Mouse (Mus musculus): ENCODE data around the gene Pramef6. TPM values are rescaled to one million over a fixed set of nuclear protein-coding genes. Genes with fewer than 3 reads are reported as not detected.
"Not testable (repeated sequence)": the region's sequence is repeated elsewhere in the genome, so short reads cannot be mapped to it uniquely, and the experiment has no call there.

The Pramef6 gene
- not detected in 2 replicates for total RNA-seq (2021)
- long read RNA-seq = 0 reads

DNA sequence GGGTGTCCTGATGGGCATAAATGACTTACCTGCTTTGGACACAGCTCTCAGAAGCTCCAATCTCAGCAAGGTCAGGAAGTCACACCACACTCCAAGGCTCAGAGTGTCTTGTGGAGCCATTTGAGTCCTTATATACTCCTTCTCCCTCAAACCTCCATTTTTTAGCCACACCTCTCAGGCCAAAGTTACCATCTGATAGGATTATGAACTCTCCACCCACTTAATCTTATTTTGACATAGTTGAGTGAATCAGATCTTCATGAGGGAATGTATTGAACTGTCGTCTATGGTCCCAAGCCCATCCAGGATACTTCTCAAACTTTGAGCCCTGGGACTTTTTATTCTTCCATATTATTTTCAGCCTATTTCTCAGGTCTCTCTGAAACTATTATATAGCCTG, at the start of gene Pramef6:
TSS of gene Pramef6 (minus strand) at position 101 of the 400 bp plus-strand sequence.
- not testable (repeated sequence) for DNase-seq

DNA sequence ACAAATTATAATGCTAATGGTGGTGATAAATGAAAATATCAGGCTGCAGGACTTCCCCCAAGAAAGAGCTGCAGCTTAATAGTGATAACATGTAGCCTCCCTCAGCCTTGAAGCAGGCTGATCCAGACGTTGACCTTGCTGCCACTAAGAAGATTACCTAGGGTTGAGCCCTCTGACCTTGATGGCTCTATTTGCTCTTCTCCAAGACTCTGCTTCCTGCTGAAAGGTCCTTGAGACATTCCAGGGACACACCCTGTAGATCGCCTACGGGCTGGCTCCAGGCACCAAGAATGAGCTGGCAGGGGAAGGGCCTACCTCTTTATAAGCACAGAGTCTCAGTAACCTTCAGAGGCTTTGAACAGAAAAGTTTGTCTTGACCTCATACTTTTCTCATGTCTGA, 5.8 kb downstream of the Pramef6 start:
- DNase-seq = not testable (repeated sequence)

DNA sequence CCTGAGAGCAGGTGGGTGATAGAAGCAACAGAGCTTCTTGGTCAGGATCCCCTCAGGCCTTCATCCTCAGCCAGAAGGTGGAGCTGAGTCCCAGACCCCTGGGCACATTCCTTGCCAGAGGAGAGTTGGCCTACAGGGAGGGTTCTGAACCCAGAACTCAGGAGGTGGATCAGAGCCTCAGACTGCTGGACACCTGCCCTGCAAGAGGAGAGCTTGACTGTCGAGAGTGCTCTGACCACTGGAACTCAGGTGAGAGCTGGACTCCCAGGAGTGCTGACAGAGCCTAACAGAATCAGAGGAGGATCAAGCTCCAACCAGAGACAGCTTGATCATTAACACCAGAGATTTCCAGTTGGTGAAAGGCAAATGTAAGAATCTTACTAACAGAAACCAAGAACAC, 17.8 kb downstream of the Pramef6 start:
- not testable (repeated sequence) for DNase-seq

DNA sequence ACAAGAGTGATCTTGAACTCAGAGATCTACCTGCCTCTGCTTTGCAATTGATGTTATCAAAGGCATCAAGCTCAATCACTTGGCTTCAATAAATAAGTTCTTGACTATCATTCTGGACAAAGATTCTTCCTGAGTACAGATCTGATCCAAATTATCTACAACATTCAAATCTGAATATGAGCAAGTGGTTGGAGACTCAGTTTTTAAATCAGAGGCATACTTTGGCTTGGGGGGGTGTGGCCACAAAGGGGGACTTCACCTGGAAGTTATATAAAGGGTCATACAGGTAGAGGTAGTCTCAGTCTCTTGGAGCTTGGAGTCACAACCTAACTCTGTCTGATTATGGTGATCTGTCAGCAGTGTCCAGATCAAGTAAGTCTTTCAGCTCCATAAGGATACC, 54.0 kb downstream of the Pramef6 start, which contains the start of gene Gm13103:
TSS of gene Gm13103 (plus strand) at position 301 of the 400 bp plus-strand sequence.
- not testable (repeated sequence) for DNase-seq

Other genes with a start within 250 kb of the Pramef6 start
- not detected in 2 replicates for gene Gm13088, start 243.1 kb downstream of the Pramef6 start, total RNA-seq (2021)
- not detected in 2 replicates for gene Gm13089, start 197.7 kb downstream of the Pramef6 start, total RNA-seq (2021)
- gene Gm13078, start 180.9 kb downstream of the Pramef6 start, total RNA-seq (2021) = not detected in 2 replicates
- gene Gm13023, start 111.0 kb downstream of the Pramef6 start, total RNA-seq (2021) = not detected in 2 replicates
- gene Gm13084, start 84.3 kb downstream of the Pramef6 start, total RNA-seq (2021) = not detected in 2 replicates
- not detected in 2 replicates for gene Gm13103, start 53.9 kb downstream of the Pramef6 start, total RNA-seq (2021)
- gene Pramef25, start 50.6 kb upstream of the Pramef6 start, total RNA-seq (2021) = not detected in 2 replicates
- gene Gm13101, start 66.6 kb upstream of the Pramef6 start, total RNA-seq (2021) = not detected in 2 replicates
- not detected in 2 replicates for gene Pramef17, start 94.0 kb upstream of the Pramef6 start, total RNA-seq (2021)
- not detected in 2 replicates for gene Pramel4, start 158.7 kb upstream of the Pramef6 start, total RNA-seq (2021)
- gene Gm13102, start 206.1 kb upstream of the Pramef6 start, total RNA-seq (2021) = not detected in 2 replicates

All from adrenal gland, postnatal 25 days (tissue).